Mouse (Mus musculus) midbrain, embryonic 10.5 days (tissue): Measurements from ENCODE around the gene C330007P06Rik. TPM values are rescaled to one million over a fixed set of nuclear protein-coding genes. Genes with fewer than 3 reads are reported as not detected.

Experiments
- DNase-seq: peaks from one replicate; pipeline ENCODE4 v3.0.0-alpha.2; 2017; ENCODE audit warnings: low spot score
- H3K27ac ChIP-seq: fragments of 300-500 bp; sonication (generic); replicated peaks from 2 replicates; pipeline ENCODE4 v1.5.1; 2016; ENCODE audit warnings: mild to moderate bottlenecking
- H3K27me3 ChIP-seq: fragments of 300-500 bp; sonication (generic); 2 replicates; pipeline ENCODE4 v1.6.1; 2016; ENCODE audit warnings: low read depth, mild to moderate bottlenecking; ENCODE audit not compliant: poor library complexity, severe bottlenecking
- H3K36me3 ChIP-seq: fragments of 300-500 bp; sonication (generic); 2 replicates; pipeline ENCODE4 v1.6.1; 2016; ENCODE audit warnings: mild to moderate bottlenecking, moderate library complexity
- H3K4me1 ChIP-seq: fragments of 300-500 bp; sonication (generic); 2 replicates; pipeline ENCODE4 v1.6.1; 2016
- H3K4me3 ChIP-seq: fragments of 300-500 bp; sonication (generic); 2 replicates; pipeline ENCODE4 v1.5.1; 2016; ENCODE audit warnings: mild to moderate bottlenecking, moderate library complexity
- H3K9me3 ChIP-seq: fragments of 300-500 bp; sonication (generic); replicated peaks from 2 replicates; pipeline ENCODE4 v1.6.1; 2016; ENCODE audit warnings: mild to moderate bottlenecking
- WGBS: fragments of 180-500 bp; shearing (Covaris S2); methylation state at CpG from one replicate; pipeline ENCODE4 v1.1.7; 2016; 5-methylcytosine and 5-hydroxymethylcytosine counted together
- polyA plus RNA-seq: library from polyadenylated mRNA; unstranded; fragments of >200 nt; fragmentation: Nextera tagmentation; extraction: Ambion mirVana; gene quantifications from 2 replicates; pipeline ENCODE4 v1.2.1, GENCODE M21; 2016

Gene C330007P06Rik
- polyA plus RNA-seq, 1 experiment from 2014 or later, result 32.1 TPM

GRCm38 (mm10) chrX:36775520-36775919 lies 98.4 kb downstream of the C330007P06Rik start:
- no peaks in the 10 kb centered on the region for H3K27me3 ChIP-seq
- no peaks in the 10 kb centered on the region for H3K4me1 ChIP-seq
- H3K4me3 ChIP-seq, result no peak overlapping the region
- no peak overlapping the region for H3K27ac ChIP-seq
- DNase-seq, result no peak
- H3K36me3 ChIP-seq, result no peaks in the 10 kb centered on the region
- H3K9me3 ChIP-seq, result no peaks in the 10 kb centered on the region
- WGBS, result 89% methylated on average over 5 of the region's 5 CpGs

Other genes starting within 250 kb of the C330007P06Rik start
- gene Akap17b, start 228.7 kb downstream of the C330007P06Rik start, polyA plus RNA-seq, result 3.4 and 4.1 TPM in 2 replicates
- 0.99 and 1.6 TPM in 2 replicates for gene Slc25a43, start 130.5 kb downstream of the C330007P06Rik start, polyA plus RNA-seq
- 854 and 880 TPM in 2 replicates for gene Slc25a5, start 78.5 kb downstream of the C330007P06Rik start, polyA plus RNA-seq
- 131 TPM in 2 replicates for gene Ube2a, start 211 bp downstream of the C330007P06Rik start, polyA plus RNA-seq
- 2.8 and 4.3 TPM in 2 replicates for gene Nkrf, start 28.8 kb upstream of the C330007P06Rik start, polyA plus RNA-seq
- gene Sept6, start 117.7 kb upstream of the C330007P06Rik start, polyA plus RNA-seq, result 32.3 and 39.8 TPM in 2 replicates
- gene Sowahd, start 174.7 kb upstream of the C330007P06Rik start, polyA plus RNA-seq, result not detected in 2 replicates
- gene Rpl39, start 211.3 kb upstream of the C330007P06Rik start, polyA plus RNA-seq, result 366 and 467 TPM in 2 replicates
- 19.3 and 20.8 TPM in 2 replicates for gene Upf3b, start 236.2 kb upstream of the C330007P06Rik start, polyA plus RNA-seq